Mouse (Mus musculus): ENCODE results near the gene Apoc1. TPM values are rescaled to one million over a fixed set of nuclear protein-coding genes. Genes with fewer than 3 reads are reported as not detected.

Gene Apoc1
- polyA plus RNA-seq, 1 experiment from 2014 or later: 199 TPM

- Histone ChIP-seq H3K4me1 (replicated peaks; ENCODE audit: control insufficient read depth, insufficient read depth, low read length) (peaks cover 10% of the 10 kb centered on the region), H3K9me3 (ENCODE audit: control insufficient read depth, low read length) (no peaks in the 10 kb centered on the region), H3K36me3 (ENCODE audit: control insufficient read depth, insufficient read depth, low read length) (no peaks in the 10 kb centered on the region), H3K4me2 (no peak overlapping the region), H3K27me3 (replicated peaks; ENCODE audit: control insufficient read depth, insufficient read depth, low read length) (no peaks in the 10 kb centered on the region), H3K9ac (ENCODE audit: low read depth, low read length) (no peak overlapping the region), H3K4me3 (ENCODE audit: low read depth, low read length) (no peak overlapping the region), H3K27ac (ENCODE audit: low read depth, low read length) (no peak overlapping the region)
- WGBS: 67% methylated on average over 14 of the region's 14 CpGs
- DNase-seq (ENCODE audit: low spot score) (no peak), ATAC-seq (replicated peaks; ENCODE audit: low FRiP score) (no peak)
Measured at GRCm38 (mm10) chr7:19673083-19673699, 19.3 kb downstream of the Apoc1 start.

GRCm38 (mm10) chr7:19671511-19671910 is 20.9 kb downstream of the Apoc1 start:
- no peak for ATAC-seq (replicated peaks; ENCODE audit: low FRiP score)
- H3K27ac ChIP-seq (ENCODE audit: low read depth, low read length): no peak overlapping the region
- 77% methylated on average over 10 of the region's 10 CpGs for WGBS

GRCm38 (mm10) chr7:19668947-19669721 is 23.3 kb downstream of the Apoc1 start:
- Histone ChIP-seq H3K4me3 (ENCODE audit: low read depth, low read length) (no peak overlapping the region), H3K27ac (ENCODE audit: low read depth, low read length) (peak overlapping the region; percentile 61), H3K9me3 (ENCODE audit: control insufficient read depth, low read length) (no peaks in the 10 kb centered on the region), H3K36me3 (ENCODE audit: control insufficient read depth, insufficient read depth, low read length) (no peaks in the 10 kb centered on the region), H3K9ac (ENCODE audit: low read depth, low read length) (no peak overlapping the region), H3K4me2 (peak overlapping the region; percentile 51), H3K4me1 (replicated peaks; ENCODE audit: control insufficient read depth, insufficient read depth, low read length) (peaks cover 11% of the 10 kb centered on the region), H3K27me3 (replicated peaks; ENCODE audit: control insufficient read depth, insufficient read depth, low read length) (no peaks in the 10 kb centered on the region)
- DNase-seq (ENCODE audit: low spot score): peak; percentile 82
- peak; percentile 74 for ATAC-seq (replicated peaks; ENCODE audit: low FRiP score)
- WGBS: 12% methylated on average over 10 of the region's 10 CpGs

More at GRCm38 (mm10) chr7:19671511-19671910, 20.9 kb downstream of the Apoc1 start:
- no peaks in the 10 kb centered on the region for H3K36me3 ChIP-seq (ENCODE audit: control insufficient read depth, insufficient read depth, low read length)
- H3K4me1 ChIP-seq (replicated peaks; ENCODE audit: control insufficient read depth, insufficient read depth, low read length): peaks cover 10% of the 10 kb centered on the region
- no peak overlapping the region for H3K4me3 ChIP-seq (ENCODE audit: low read depth, low read length)
- no peaks in the 10 kb centered on the region for H3K27me3 ChIP-seq (replicated peaks; ENCODE audit: control insufficient read depth, insufficient read depth, low read length)
- DNase-seq (ENCODE audit: low spot score): no peak
- H3K9ac ChIP-seq (ENCODE audit: low read depth, low read length): no peak overlapping the region
- no peak overlapping the region for H3K4me2 ChIP-seq
- no peaks in the 10 kb centered on the region for H3K9me3 ChIP-seq (ENCODE audit: control insufficient read depth, low read length)

- H3K9me3 ChIP-seq (ENCODE audit: control insufficient read depth, low read length): no peaks in the 10 kb centered on the region
- no peak overlapping the region for H3K9ac ChIP-seq (ENCODE audit: low read depth, low read length)
- WGBS: 58% methylated on average over 2 of the region's 2 CpGs
- no peak overlapping the region for H3K27ac ChIP-seq (ENCODE audit: low read depth, low read length)
- no peak overlapping the region for H3K4me2 ChIP-seq
- H3K27me3 ChIP-seq (replicated peaks; ENCODE audit: control insufficient read depth, insufficient read depth, low read length): no peaks in the 10 kb centered on the region
- H3K4me1 ChIP-seq (replicated peaks; ENCODE audit: control insufficient read depth, insufficient read depth, low read length): peaks cover 20% of the 10 kb centered on the region
- H3K36me3 ChIP-seq (ENCODE audit: control insufficient read depth, insufficient read depth, low read length): peaks cover under 1% of the 10 kb centered on the region; the same call in 1 of the 2 replicates
- ATAC-seq (replicated peaks; ENCODE audit: low FRiP score) (no peak), DNase-seq (ENCODE audit: low spot score) (no peak)
- H3K4me3 ChIP-seq (ENCODE audit: low read depth, low read length): no peak overlapping the region
Measured at GRCm38 (mm10) chr7:19667434-19667833, 25.0 kb downstream of the Apoc1 start.

- H3K4me1 ChIP-seq (replicated peaks; ENCODE audit: control insufficient read depth, insufficient read depth, low read length): peaks cover 22% of the 10 kb centered on the region
- H3K4me3 ChIP-seq (ENCODE audit: low read depth, low read length): no peak overlapping the region
- no peak overlapping the region for H3K9ac ChIP-seq (ENCODE audit: low read depth, low read length)
- no peak overlapping the region for H3K4me2 ChIP-seq
- 65% methylated on average over 3 of the region's 3 CpGs for WGBS
- H3K27ac ChIP-seq (ENCODE audit: low read depth, low read length): no peak overlapping the region; the same call in 1 of the 2 replicates
- no peaks in the 10 kb centered on the region for H3K27me3 ChIP-seq (replicated peaks; ENCODE audit: control insufficient read depth, insufficient read depth, low read length)
- no peak for DNase-seq (ENCODE audit: low spot score)
- H3K9me3 ChIP-seq (ENCODE audit: control insufficient read depth, low read length): no peaks in the 10 kb centered on the region
- ATAC-seq (replicated peaks; ENCODE audit: low FRiP score): no peak
- H3K36me3 ChIP-seq (ENCODE audit: control insufficient read depth, insufficient read depth, low read length): peaks cover 7% of the 10 kb centered on the region; the same call in 1 of the 2 replicates
Measured at GRCm38 (mm10) chr7:19666750-19667149, 25.7 kb downstream of the Apoc1 start.

GRCm38 (mm10) chr7:19664955-19665841 is 27.3 kb downstream of the Apoc1 start, which contains the start of gene Clptm1:
Gene Clptm1 (minus strand): TSS chr7:19665033.
- under 1% methylated on average over 60 of the region's 63 CpGs for WGBS
- peak; percentile 95 for DNase-seq (ENCODE audit: low spot score)
- Histone ChIP-seq H3K27me3 (replicated peaks; ENCODE audit: control insufficient read depth, insufficient read depth, low read length) (no peaks in the 10 kb centered on the region), H3K27ac (ENCODE audit: low read depth, low read length) (peak within 1 kb of the TSS; percentile 97), H3K9me3 (ENCODE audit: control insufficient read depth, low read length) (no peaks in the 10 kb centered on the region), H3K4me1 (replicated peaks; ENCODE audit: control insufficient read depth, insufficient read depth, low read length) (peaks cover 22% of the 10 kb centered on the region), H3K9ac (ENCODE audit: low read depth, low read length) (peak within 1 kb of the TSS; percentile 98), H3K4me2 (peak within 1 kb of the TSS; percentile 96), H3K36me3 (ENCODE audit: control insufficient read depth, insufficient read depth, low read length) (peaks cover 15% of the 10 kb centered on the region), H3K4me3 (ENCODE audit: low read depth, low read length) (peak within 1 kb of the TSS; percentile 100)
- peak; percentile 78 for ATAC-seq (replicated peaks; ENCODE audit: low FRiP score)

GRCm38 (mm10) chr7:19664455-19664954 is 28.0 kb downstream of the Apoc1 start:
- H3K27me3 ChIP-seq (replicated peaks; ENCODE audit: control insufficient read depth, insufficient read depth, low read length): no peaks in the 10 kb centered on the region
- ATAC-seq (replicated peaks; ENCODE audit: low FRiP score) (peak; percentile 39), DNase-seq (ENCODE audit: low spot score) (no peak)
- peaks cover 18% of the 10 kb centered on the region for H3K4me1 ChIP-seq (replicated peaks; ENCODE audit: control insufficient read depth, insufficient read depth, low read length)
- H3K9me3 ChIP-seq (ENCODE audit: control insufficient read depth, low read length): no peaks in the 10 kb centered on the region
- peaks cover 15% of the 10 kb centered on the region for H3K36me3 ChIP-seq (ENCODE audit: control insufficient read depth, insufficient read depth, low read length)
- peak overlapping the region; percentile 71 for H3K27ac ChIP-seq (ENCODE audit: low read depth, low read length)
- WGBS: under 1% methylated on average over 37 of the region's 37 CpGs
- peak overlapping the region; percentile 96 for H3K4me2 ChIP-seq
- peak overlapping the region; percentile 98 for H3K9ac ChIP-seq (ENCODE audit: low read depth, low read length)
- peak overlapping the region; percentile 100 for H3K4me3 ChIP-seq (ENCODE audit: low read depth, low read length)

GRCm38 (mm10) chr7:19663940-19664339 is 28.5 kb downstream of the Apoc1 start:
- peak overlapping the region; percentile 100 for H3K4me3 ChIP-seq (ENCODE audit: low read depth, low read length)
- H3K4me2 ChIP-seq: peak overlapping the region; percentile 96
- DNase-seq (ENCODE audit: low spot score) (no peak), ATAC-seq (replicated peaks; ENCODE audit: low FRiP score) (no peak)
- no peaks in the 10 kb centered on the region for H3K27me3 ChIP-seq (replicated peaks; ENCODE audit: control insufficient read depth, insufficient read depth, low read length)
- peaks cover 15% of the 10 kb centered on the region for H3K36me3 ChIP-seq (ENCODE audit: control insufficient read depth, insufficient read depth, low read length)
- peak overlapping the region; percentile 98 for H3K9ac ChIP-seq (ENCODE audit: low read depth, low read length)
- H3K27ac ChIP-seq (ENCODE audit: low read depth, low read length): peak overlapping the region; percentile 71; the same call in 1 of the 2 replicates
- H3K4me1 ChIP-seq (replicated peaks; ENCODE audit: control insufficient read depth, insufficient read depth, low read length): peaks cover 12% of the 10 kb centered on the region
- WGBS: 16% methylated on average over 8 of the region's 8 CpGs
- H3K9me3 ChIP-seq (ENCODE audit: control insufficient read depth, low read length): no peaks in the 10 kb centered on the region

All from liver, embryonic 11.5 days (tissue).